Mouse (Mus musculus) stomach, postnatal 0 days (tissue): Measurements from ENCODE around the gene Ptprk. TPM values are rescaled to one million over a fixed set of nuclear protein-coding genes. Genes with fewer than 3 reads are reported as not detected.
A peak's percentile ranks its signal among the peaks of the same experiment; 100 is the strongest.

Experiments
- ATAC-seq: fragments of 200-750 bp; cut with Nextera tagmentation; 2 replicates; pipeline ENCODE4 v1.8.0; 2017; ENCODE audit not compliant: low FRiP score, low TSS enrichment
- DNase-seq: peaks from one replicate; pipeline ENCODE4 v3.0.0-alpha.2; 2016; ENCODE audit warnings: low spot score
- H3K27ac ChIP-seq: fragments of 300-500 bp; sonication (generic); replicated peaks from 2 replicates; pipeline ENCODE4 v1.5.1; 2014; ENCODE audit warnings: mild to moderate bottlenecking, control low read depth
- H3K27me3 ChIP-seq: fragments of 300-500 bp; sonication (generic); 2 replicates; pipeline ENCODE4 v1.6.1; 2014; ENCODE audit warnings: low read length; ENCODE audit not compliant: control insufficient read depth, insufficient read depth
- H3K36me3 ChIP-seq: fragments of 300-500 bp; sonication (generic); 2 replicates; pipeline ENCODE4 v1.6.1; 2014; ENCODE audit warnings: low read length, mixed read lengths; ENCODE audit not compliant: control insufficient read depth, insufficient read depth
- H3K4me1 ChIP-seq: fragments of 300-500 bp; sonication (generic); replicated peaks from 2 replicates; pipeline ENCODE4 v1.6.1; 2014; ENCODE audit warnings: antibody characterized with exemption; ENCODE audit not compliant: control insufficient read depth, insufficient read depth
- H3K4me2 ChIP-seq: fragments of 300-500 bp; sonication (generic); replicated peaks from 2 replicates; pipeline ENCODE4 v1.6.1; 2014; ENCODE audit warnings: low read depth, mild to moderate bottlenecking, control low read depth, moderate library complexity
- H3K4me3 ChIP-seq: fragments of 300-500 bp; sonication (generic); 2 replicates; pipeline ENCODE4 v1.5.1; 2014; ENCODE audit warnings: low read depth, low read length, control low read depth
- H3K9ac ChIP-seq: fragments of 300-500 bp; sonication (generic); 2 replicates; pipeline ENCODE4 v1.6.1; 2014; ENCODE audit warnings: mild to moderate bottlenecking, low read length, control low read depth, mixed read lengths
- H3K9me3 ChIP-seq: fragments of 300-500 bp; sonication (generic); 2 replicates; pipeline ENCODE4 v1.6.1; 2016; ENCODE audit warnings: low read length; ENCODE audit not compliant: control insufficient read depth
- CTCF ChIP-seq: IDR thresholded peaks from 2 replicates; pipeline ENCODE4 v1.5.1; 2016; ENCODE audit warnings: antibody characterized with exemption, low read depth, mild to moderate bottlenecking, moderate library complexity
- EP300 ChIP-seq: optimal IDR thresholded peaks from 2 replicates; pipeline ENCODE3; 2016; ENCODE audit warnings: antibody characterized with exemption
- WGBS: fragments of 180-500 bp; shearing (Covaris S2); extraction: QIAGEN DNeasy Blood & Tissue Kit; methylation state at CpG from one replicate; pipeline ENCODE4 v1.1.7; 2014; 5-methylcytosine and 5-hydroxymethylcytosine counted together
- polyA plus RNA-seq: library from polyadenylated mRNA; unstranded; fragments of >200 nt; fragmentation: Nextera tagmentation; extraction: Ambion mirVana; gene quantifications from 2 replicates; pipeline ENCODE4 v1.2.1, GENCODE M21; 2015

Ptprk gene
- polyA plus RNA-seq, 1 experiment from 2014 or later = 26.9 TPM

DNA sequence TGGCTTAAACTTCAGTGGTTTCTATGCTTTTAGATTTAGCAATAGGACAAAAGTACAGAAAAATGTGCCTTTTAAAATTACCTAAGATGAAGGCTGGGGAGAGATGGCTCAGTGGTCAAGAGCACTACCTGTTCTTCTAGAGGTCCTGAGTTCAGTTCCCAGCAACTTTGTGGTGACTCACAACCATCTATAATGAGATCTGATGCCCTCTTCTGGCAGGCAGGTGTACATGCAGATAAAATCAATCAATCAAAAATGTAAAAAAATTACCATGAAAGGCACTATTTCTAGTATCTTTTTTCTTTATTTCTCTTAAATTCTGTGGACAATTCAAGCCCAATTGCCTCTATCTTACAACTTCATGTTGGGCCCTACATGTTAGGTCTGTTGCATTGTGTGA, 42.4 kb downstream of the Ptprk start:
- H3K4me2 ChIP-seq = no peak overlapping the region
- no peaks in the 10 kb centered on the region for H3K9me3 ChIP-seq
- ATAC-seq (no peak), DNase-seq (no peak)
- no peak overlapping the region for H3K4me3 ChIP-seq
- no peak overlapping the region for H3K9ac ChIP-seq
- no peaks in the 10 kb centered on the region for H3K4me1 ChIP-seq
- H3K36me3 ChIP-seq = no peaks in the 10 kb centered on the region
- no peaks in the 10 kb centered on the region for H3K27me3 ChIP-seq
- TF ChIP-seq EP300 = no peak
- TF ChIP-seq CTCF = peak; percentile 32
- no peak overlapping the region for H3K27ac ChIP-seq

DNA sequence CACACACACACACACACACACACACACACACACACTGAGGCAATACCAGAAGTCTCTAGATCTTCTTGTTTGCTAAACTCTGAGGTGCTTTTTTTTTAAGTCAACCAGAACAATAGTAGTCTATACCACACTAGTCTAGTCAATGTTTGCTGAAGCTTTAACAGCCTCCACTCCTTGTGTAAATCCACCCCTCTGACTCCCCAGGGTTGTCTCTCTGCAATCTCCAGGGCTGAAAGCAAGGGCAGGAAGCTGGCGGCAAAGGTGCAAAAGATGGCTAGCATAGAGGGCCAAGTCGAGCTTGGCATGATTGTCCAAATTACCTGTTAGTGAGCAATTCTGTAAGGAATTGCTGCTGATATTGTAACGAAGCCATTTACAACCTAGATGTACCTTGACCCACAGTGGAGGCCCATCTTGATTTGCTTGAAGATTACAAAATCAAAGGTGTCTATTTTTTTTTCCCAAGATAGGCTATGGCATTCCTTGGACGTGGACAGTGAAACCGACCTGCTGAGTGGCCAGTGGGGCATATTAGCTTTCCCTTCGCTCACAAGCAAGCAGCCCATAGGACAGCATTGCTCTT, 44.3 kb downstream of the Ptprk start:
- Histone ChIP-seq H3K36me3 (no peaks in the 10 kb centered on the region), H3K4me3 (no peak overlapping the region), H3K9ac (no peak overlapping the region), H3K27ac (no peak overlapping the region), H3K4me2 (no peak overlapping the region), H3K9me3 (no peaks in the 10 kb centered on the region), H3K27me3 (no peaks in the 10 kb centered on the region), H3K4me1 (no peaks in the 10 kb centered on the region)
- WGBS = 65% methylated on average over 6 of the region's 6 CpGs
- DNase-seq = peak; percentile 51
- no peak for TF ChIP-seq CTCF
- no peak for TF ChIP-seq EP300
- ATAC-seq = peak; percentile 74; the same call in 1 of the 2 replicates

DNA sequence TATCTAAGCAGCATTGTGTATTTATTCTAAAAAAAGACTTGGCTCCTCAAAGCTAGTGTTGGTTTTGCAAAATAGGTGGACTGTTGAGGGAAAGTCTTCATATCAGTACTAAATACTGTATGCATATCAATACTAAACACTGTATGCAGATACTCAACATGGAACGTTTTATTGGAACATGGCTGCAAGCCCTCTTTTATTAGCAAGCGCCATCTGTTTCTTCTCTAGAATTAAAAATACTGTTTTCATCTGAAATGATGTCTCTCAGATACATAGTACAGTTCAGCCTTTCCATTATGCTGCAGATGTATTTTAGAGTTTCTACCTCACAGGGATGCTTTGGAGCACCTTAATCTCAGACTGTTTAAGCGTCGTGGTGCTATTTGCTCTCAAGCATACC, 49.3 kb downstream of the Ptprk start:
- no peak for TF ChIP-seq CTCF
- TF ChIP-seq EP300 = no peak
- Histone ChIP-seq H3K4me3 (no peak overlapping the region), H3K4me2 (no peak overlapping the region), H3K27ac (no peak overlapping the region), H3K9me3 (no peaks in the 10 kb centered on the region), H3K36me3 (no peaks in the 10 kb centered on the region), H3K9ac (no peak overlapping the region), H3K27me3 (no peaks in the 10 kb centered on the region), H3K4me1 (no peaks in the 10 kb centered on the region)
- ATAC-seq (no peak), DNase-seq (no peak)
- 86% methylated on average over 4 of the region's 4 CpGs for WGBS

DNA sequence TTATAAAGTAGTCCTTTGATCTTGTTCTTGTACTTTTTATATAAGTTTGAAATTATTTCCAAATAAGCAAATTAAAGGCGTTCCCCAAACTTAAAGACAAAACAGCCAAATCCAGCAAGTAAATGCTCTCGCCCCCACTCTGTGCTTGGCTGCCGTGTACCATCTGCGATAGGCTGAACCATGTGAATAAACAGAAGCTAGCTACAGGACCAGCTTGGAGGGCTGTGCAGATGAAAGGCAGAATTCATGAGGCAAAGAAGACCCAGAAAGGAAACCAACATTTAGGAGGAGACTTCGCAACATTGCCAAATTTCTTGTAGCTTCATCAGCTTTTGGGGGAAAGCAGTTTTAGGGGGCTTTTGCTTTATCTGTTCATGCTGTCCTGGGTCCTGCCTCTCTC, 53.4 kb downstream of the Ptprk start:
- no peaks in the 10 kb centered on the region for H3K9me3 ChIP-seq
- no peak for ATAC-seq
- no peak overlapping the region for H3K4me2 ChIP-seq
- no peaks in the 10 kb centered on the region for H3K4me1 ChIP-seq
- no peak overlapping the region for H3K27ac ChIP-seq
- H3K27me3 ChIP-seq = no peaks in the 10 kb centered on the region
- TF ChIP-seq EP300 (no peak), CTCF (no peak)
- H3K9ac ChIP-seq = no peak overlapping the region
- no peak overlapping the region for H3K4me3 ChIP-seq
- WGBS = 60% methylated on average over 5 of the region's 5 CpGs
- no peak for DNase-seq
- no peaks in the 10 kb centered on the region for H3K36me3 ChIP-seq

DNA sequence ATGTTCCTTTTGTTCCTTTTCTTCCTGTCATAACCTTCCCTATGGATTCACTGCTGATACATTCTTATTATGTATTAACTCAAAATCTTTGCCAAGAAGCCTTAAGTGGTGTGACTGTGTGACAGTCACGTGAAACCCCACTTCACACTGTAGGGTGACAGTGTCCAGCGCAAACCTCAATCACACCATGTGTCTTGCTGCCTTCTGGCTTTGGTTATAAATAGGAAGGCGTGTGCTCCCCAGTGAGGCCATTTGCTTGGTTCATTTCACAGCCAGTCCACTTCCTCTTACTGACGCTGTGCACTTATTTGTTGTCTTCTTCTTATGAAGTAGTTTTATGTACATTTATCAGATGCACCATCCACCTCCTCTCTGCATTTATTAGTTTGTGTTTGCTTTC, 53.8 kb downstream of the Ptprk start:
- no peaks in the 10 kb centered on the region for H3K9me3 ChIP-seq
- H3K36me3 ChIP-seq = no peaks in the 10 kb centered on the region
- 68% methylated on average over 4 of the region's 4 CpGs for WGBS
- no peak overlapping the region for H3K4me3 ChIP-seq
- DNase-seq (no peak), ATAC-seq (no peak)
- TF ChIP-seq EP300 = no peak
- no peak for TF ChIP-seq CTCF
- H3K27me3 ChIP-seq = no peaks in the 10 kb centered on the region
- no peaks in the 10 kb centered on the region for H3K4me1 ChIP-seq
- H3K27ac ChIP-seq = no peak overlapping the region
- H3K4me2 ChIP-seq = no peak overlapping the region
- no peak overlapping the region for H3K9ac ChIP-seq

DNA sequence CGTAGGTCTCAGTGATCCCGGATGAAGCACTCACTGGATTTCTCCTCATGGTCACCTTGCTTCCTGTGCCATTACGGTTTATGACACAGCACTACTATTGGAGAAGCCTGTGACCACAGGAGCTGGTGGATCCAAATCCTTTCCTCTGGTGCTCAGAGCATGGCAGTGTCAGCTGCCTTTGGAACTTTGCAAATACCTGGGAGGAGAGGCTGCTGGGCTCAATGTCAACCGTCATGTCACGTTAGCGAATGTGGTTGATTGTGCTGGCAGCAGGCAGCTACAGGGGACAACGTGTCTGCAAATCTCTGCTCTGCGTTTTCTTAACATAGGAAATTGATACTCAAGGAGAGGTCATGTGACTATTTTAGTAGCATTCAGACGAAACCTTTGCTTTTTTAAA, 55.8 kb downstream of the Ptprk start:
- H3K9ac ChIP-seq = no peak overlapping the region
- no peak overlapping the region for H3K4me2 ChIP-seq
- H3K27ac ChIP-seq = no peak overlapping the region
- no peaks in the 10 kb centered on the region for H3K36me3 ChIP-seq
- H3K9me3 ChIP-seq = no peaks in the 10 kb centered on the region
- ATAC-seq = no peak
- no peak for TF ChIP-seq EP300
- no peak for TF ChIP-seq CTCF
- H3K4me1 ChIP-seq = no peaks in the 10 kb centered on the region
- 72% methylated on average over 9 of the region's 9 CpGs for WGBS
- no peaks in the 10 kb centered on the region for H3K27me3 ChIP-seq
- H3K4me3 ChIP-seq = no peak overlapping the region
- DNase-seq = no peak
